Mouse (Mus musculus) telencephalon, adult 2 months (tissue): Measurements from ENCODE around the gene Fam151a.
A peak's percentile ranks its signal among the peaks of the same experiment; 100 is the strongest.
"Not testable (repeated sequence)": the region's sequence is repeated elsewhere in the genome, so short reads cannot be mapped to it uniquely, and the experiment has no call there.

Source experiments
- DNase-seq: peaks from one replicate; pipeline ENCODE4 v3.0.0-alpha.2; 2011; ENCODE audit warnings: low read depth, low spot score

The Fam151a gene

GRCm38 (mm10) chr4:106776998-106777397 is 43.3 kb downstream of the Fam151a start:
- DNase-seq: peak; percentile 75

- peak; percentile 72 for DNase-seq
These were observed 44.6 kb downstream of the Fam151a start for GRCm38 (mm10) chr4:106778116-106778788.

- DNase-seq: no peak
These were observed 46.4 kb downstream of the Fam151a start for GRCm38 (mm10) chr4:106780045-106780444.

GRCm38 (mm10) chr4:106783137-106783536 is 49.4 kb downstream of the Fam151a start:
- DNase-seq: no peak

GRCm38 (mm10) chr4:106784806-106785205 is 51.1 kb downstream of the Fam151a start:
- no peak for DNase-seq

- DNase-seq: no peak
These were observed 51.7 kb downstream of the Fam151a start for GRCm38 (mm10) chr4:106785345-106785744.

GRCm38 (mm10) chr4:106785753-106786540 is 52.3 kb downstream of the Fam151a start:
- DNase-seq: peak; percentile 84

GRCm38 (mm10) chr4:106787830-106788229 is 54.1 kb downstream of the Fam151a start:
- peak; percentile 46 for DNase-seq

- DNase-seq: no peak
These were observed 54.9 kb downstream of the Fam151a start for GRCm38 (mm10) chr4:106788627-106789026.

- peak; percentile 70 for DNase-seq
These were observed 56.0 kb downstream of the Fam151a start for GRCm38 (mm10) chr4:106789705-106790104.

GRCm38 (mm10) chr4:106790218-106790617 is 56.5 kb downstream of the Fam151a start:
- DNase-seq: not testable (repeated sequence)

GRCm38 (mm10) chr4:106790938-106791337 is 57.2 kb downstream of the Fam151a start:
- no peak for DNase-seq

- no peak for DNase-seq
These were observed 58.6 kb downstream of the Fam151a start for GRCm38 (mm10) chr4:106792276-106792675.

- DNase-seq: not testable (repeated sequence)
These were observed 60.1 kb downstream of the Fam151a start for GRCm38 (mm10) chr4:106793826-106794225.

- DNase-seq: no peak
These were observed 60.6 kb downstream of the Fam151a start for GRCm38 (mm10) chr4:106794247-106794646.

GRCm38 (mm10) chr4:106795289-106795688 is 61.6 kb downstream of the Fam151a start:
- DNase-seq: no peak
